Mouse (Mus musculus): ENCODE measurements at regions not wholly inside any gene's neighbourhood (a gene's known extent, or its start where the extent isn't known, plus 50 kb on each side); places are given as distances from the start of the nearest gene placed in this dataset.

- no peak for TF ChIP-seq POLR2A (IDR thresholded peaks at IDR 0.05; ENCODE audit: control insufficient read depth, extremely low read depth, insufficient read depth, low read length, poor library complexity)
- no peak for TF ChIP-seq CTCF (IDR thresholded peaks at IDR 0.05; ENCODE audit: borderline replicate concordance, control insufficient read depth, extremely low read depth, insufficient read depth, low read length, poor library complexity)
Measured at GRCm38 (mm10) chr9:95311671-95312070, 94.9 kb downstream of the Chst2 start.

Data from thymus, adult 2 months (tissue).